Mouse (Mus musculus): ENCODE data around the gene Rcor1.

DNA sequence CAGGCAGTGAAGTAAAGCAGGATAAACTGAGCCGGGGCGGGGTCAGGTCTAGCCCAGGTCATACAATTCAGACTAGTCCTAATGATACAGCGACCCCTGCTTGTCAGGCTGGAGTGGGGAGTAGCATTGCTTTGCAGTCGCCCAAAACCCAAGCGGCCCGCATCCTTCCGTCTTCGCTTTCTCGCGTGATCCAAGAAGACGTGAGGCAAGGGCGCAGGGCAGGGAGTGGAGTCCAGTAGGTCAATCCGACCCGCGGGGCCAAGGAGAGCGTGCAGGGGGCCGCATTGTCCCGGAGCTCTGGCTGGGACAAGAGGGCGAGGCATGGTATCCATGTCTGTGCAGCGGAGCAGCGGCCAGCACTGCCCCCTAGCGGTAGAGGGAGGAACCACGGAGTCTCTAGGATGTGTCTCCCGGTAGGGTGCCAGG lies 47.0 kb upstream of the Rcor1 start:
- peak; percentile 95 for TF ChIP-seq CTCF (IDR thresholded peaks at IDR 0.05; ENCODE audit: low read depth)
- TF ChIP-seq EP300 (IDR thresholded peaks at IDR 0.05; ENCODE audit: low read depth), result no peak

Measured in liver, postnatal 0 days (tissue).